Mouse (Mus musculus): ENCODE measurements around the gene Rps7. TPM values are rescaled to one million over a fixed set of nuclear protein-coding genes. Genes with fewer than 3 reads are reported as not detected.

The Rps7 gene
- 932 TPM for polyA plus RNA-seq (2012; fragmentation: generic; extraction: Trizol)

- peaks cover 37% of the 10 kb centered on the region for H3K79me2 ChIP-seq (ENCODE audit: control insufficient read depth, insufficient read depth)
- peaks cover 30% of the 10 kb centered on the region for H3K36me3 ChIP-seq (ENCODE audit: control insufficient read depth, insufficient read depth)
- H3K4me3 ChIP-seq, result peak within 1 kb of the TSS; percentile 76
- no peaks in the 10 kb centered on the region for H3K27me3 ChIP-seq (ENCODE audit: control insufficient read depth, insufficient read depth, insufficient read length)
- no peak for TF ChIP-seq MYOG (IDR thresholded peaks at IDR 0.05; ENCODE audit: control insufficient read depth in 1 of 3, insufficient read depth in 1 of 3, insufficient read length in 2 of 3, low read depth in 2 of 3)
- TF ChIP-seq E2F4 (IDR thresholded peaks at IDR 0.05; ENCODE audit: insufficient read depth), result peak; percentile 8
- no peak for TF ChIP-seq CEBPB (IDR thresholded peaks at IDR 0.05; ENCODE audit: insufficient read depth, poor library complexity, severe bottlenecking)
- peak; percentile 72 for TF ChIP-seq POLR2AphosphoS2 (IDR thresholded peaks at IDR 0.05; ENCODE audit: insufficient read length, low read depth)
- no peak for TF ChIP-seq REST (IDR thresholded peaks at IDR 0.05; ENCODE audit: insufficient read depth, insufficient read length)
- no peak for TF ChIP-seq MYOD1 (IDR thresholded peaks at IDR 0.05; ENCODE audit: control insufficient read depth in 1 of 3, insufficient read length in 2 of 3, low read depth in 2 of 3)
- TF ChIP-seq SRF (IDR thresholded peaks at IDR 0.05; ENCODE audit: control insufficient read depth, insufficient read length, low read depth), result no peak
- TF ChIP-seq TCF3 (IDR thresholded peaks at IDR 0.05; ENCODE audit: insufficient read length, low read depth), result no peak
- peak; percentile 73 for TF ChIP-seq POLR2A (IDR thresholded peaks at IDR 0.05; ENCODE audit: insufficient read length, low read depth)
- peak within 1 kb of the TSS; percentile 73 for H3ac ChIP-seq (ENCODE audit: control insufficient read depth, insufficient read length)
- peak within 1 kb of the TSS; percentile 83 for H3K4me2 ChIP-seq (ENCODE audit: low read depth)
These were observed at the start of gene Rps7 for GRCm38 (mm10) chr12:28635535-28636476. Gene Rps7 (minus strand): TSS chr12:28635953.

- no peak overlapping the region for H3ac ChIP-seq (ENCODE audit: control insufficient read depth, insufficient read length)
- no peak overlapping the region for H3K4me2 ChIP-seq (ENCODE audit: low read depth)
- no peaks in the 10 kb centered on the region for H3K36me3 ChIP-seq (ENCODE audit: control insufficient read depth, insufficient read depth)
- no peak for TF ChIP-seq CEBPB (IDR thresholded peaks at IDR 0.05; ENCODE audit: insufficient read depth, poor library complexity, severe bottlenecking)
- TF ChIP-seq POLR2A (IDR thresholded peaks at IDR 0.05; ENCODE audit: insufficient read length, low read depth), result no peak
- TF ChIP-seq TCF12 (IDR thresholded peaks at IDR 0.05; ENCODE audit: insufficient read depth, poor library complexity, severe bottlenecking), result no peak
- TF ChIP-seq SRF (IDR thresholded peaks at IDR 0.05; ENCODE audit: control insufficient read depth, insufficient read length, low read depth), result no peak
- no peak for TF ChIP-seq MYOG (IDR thresholded peaks at IDR 0.05; ENCODE audit: control insufficient read depth in 1 of 3, insufficient read depth in 1 of 3, insufficient read length in 2 of 3, low read depth in 2 of 3)
- no peaks in the 10 kb centered on the region for H3K27me3 ChIP-seq (ENCODE audit: control insufficient read depth, insufficient read depth, insufficient read length)
- no peaks in the 10 kb centered on the region for H3K79me2 ChIP-seq (ENCODE audit: control insufficient read depth, insufficient read depth)
- no peak overlapping the region for H3K4me3 ChIP-seq
These were observed 48.9 kb upstream of the Rps7 start for GRCm38 (mm10) chr12:28684674-28685073.

- no peak overlapping the region for H3ac ChIP-seq (ENCODE audit: control insufficient read depth, insufficient read length)
- H3K36me3 ChIP-seq (ENCODE audit: control insufficient read depth, insufficient read depth), result no peaks in the 10 kb centered on the region
- peak overlapping the region; percentile 28 for H3K4me3 ChIP-seq
- TF ChIP-seq POLR2A (IDR thresholded peaks at IDR 0.05; ENCODE audit: insufficient read length, low read depth) (no peak), TCF12 (IDR thresholded peaks at IDR 0.05; ENCODE audit: insufficient read depth, poor library complexity, severe bottlenecking) (no peak), E2F4 (IDR thresholded peaks at IDR 0.05; ENCODE audit: insufficient read depth) (no peak), POLR2AphosphoS2 (IDR thresholded peaks at IDR 0.05; ENCODE audit: insufficient read length, low read depth) (no peak), MAX (IDR thresholded peaks at IDR 0.05; ENCODE audit: low read depth) (no peak), REST (IDR thresholded peaks at IDR 0.05; ENCODE audit: insufficient read depth, insufficient read length) (no peak), MYOG (IDR thresholded peaks at IDR 0.05; ENCODE audit: control insufficient read depth in 1 of 3, insufficient read depth in 1 of 3, insufficient read length in 2 of 3, low read depth in 2 of 3) (no peak), CEBPB (IDR thresholded peaks at IDR 0.05; ENCODE audit: insufficient read depth, poor library complexity, severe bottlenecking) (no peak), MYOD1 (IDR thresholded peaks at IDR 0.05; ENCODE audit: control insufficient read depth in 1 of 3, insufficient read length in 2 of 3, low read depth in 2 of 3) (no peak), USF1 (IDR thresholded peaks at IDR 0.05; ENCODE audit: low read depth) (no peak), TCF3 (IDR thresholded peaks at IDR 0.05; ENCODE audit: insufficient read length, low read depth) (no peak), SRF (IDR thresholded peaks at IDR 0.05; ENCODE audit: control insufficient read depth, insufficient read length, low read depth) (no peak)
- H3K4me2 ChIP-seq (ENCODE audit: low read depth), result peak overlapping the region; percentile 61
- no peaks in the 10 kb centered on the region for H3K79me2 ChIP-seq (ENCODE audit: control insufficient read depth, insufficient read depth)
- H3K27me3 ChIP-seq (ENCODE audit: control insufficient read depth, insufficient read depth, insufficient read length), result no peaks in the 10 kb centered on the region
These were observed 40.1 kb upstream of the Rps7 start for GRCm38 (mm10) chr12:28675925-28676209.

- TF ChIP-seq TCF12 (IDR thresholded peaks at IDR 0.05; ENCODE audit: insufficient read depth, poor library complexity, severe bottlenecking) (no peak), TCF3 (IDR thresholded peaks at IDR 0.05; ENCODE audit: insufficient read length, low read depth) (no peak), CEBPB (IDR thresholded peaks at IDR 0.05; ENCODE audit: insufficient read depth, poor library complexity, severe bottlenecking) (no peak), MYOD1 (IDR thresholded peaks at IDR 0.05; ENCODE audit: control insufficient read depth in 1 of 3, insufficient read length in 2 of 3, low read depth in 2 of 3) (peak; percentile 9 to 29 (median 17)), REST (IDR thresholded peaks at IDR 0.05; ENCODE audit: insufficient read depth, insufficient read length) (no peak), USF1 (IDR thresholded peaks at IDR 0.05; ENCODE audit: low read depth) (peak; percentile 52), POLR2A (IDR thresholded peaks at IDR 0.05; ENCODE audit: insufficient read length, low read depth) (peak; percentile 56), SRF (IDR thresholded peaks at IDR 0.05; ENCODE audit: control insufficient read depth, insufficient read length, low read depth) (no peak), E2F4 (IDR thresholded peaks at IDR 0.05; ENCODE audit: insufficient read depth) (peak; percentile 20), POLR2AphosphoS2 (IDR thresholded peaks at IDR 0.05; ENCODE audit: insufficient read length, low read depth) (peak; percentile 41), MAX (IDR thresholded peaks at IDR 0.05; ENCODE audit: low read depth) (no peak), MYOG (IDR thresholded peaks at IDR 0.05; ENCODE audit: control insufficient read depth in 1 of 3, insufficient read depth in 1 of 3, insufficient read length in 2 of 3, low read depth in 2 of 3) (peak in 2 of 3 experiments; percentile 58 to 64)
- peak within 1 kb of the TSS; percentile 58 for H3ac ChIP-seq (ENCODE audit: control insufficient read depth, insufficient read length)
- no peaks in the 10 kb centered on the region for H3K36me3 ChIP-seq (ENCODE audit: control insufficient read depth, insufficient read depth)
- peak within 1 kb of the TSS; percentile 28 for H3K4me3 ChIP-seq
- H3K79me2 ChIP-seq (ENCODE audit: control insufficient read depth, insufficient read depth), result no peaks in the 10 kb centered on the region
- H3K4me2 ChIP-seq (ENCODE audit: low read depth), result peak within 1 kb of the TSS; percentile 66
- H3K27me3 ChIP-seq (ENCODE audit: control insufficient read depth, insufficient read depth, insufficient read length), result no peaks in the 10 kb centered on the region
These were observed 39.6 kb upstream of the Rps7 start, which contains the start of gene Adi1 for GRCm38 (mm10) chr12:28675121-28675924. Gene Adi1 (plus strand): TSS chr12:28675231.
